Mouse (Mus musculus): ENCODE results near the gene Zfp991. TPM values are rescaled to one million over a fixed set of nuclear protein-coding genes. Genes with fewer than 3 reads are reported as not detected.
A peak's percentile ranks its signal among the peaks of the same experiment; 100 is the strongest.
"Not testable (repeated sequence)": the region's sequence is repeated elsewhere in the genome, so short reads cannot be mapped to it uniquely, and the experiment has no call there.

Zfp991 gene
- polyA plus RNA-seq, 1 experiment, result 0.05 TPM

GRCm38 (mm10) chr4:147186824-147187223 lies 55.0 kb downstream of the Zfp991 start:
- not testable (repeated sequence) for H3K4me1 ChIP-seq (ENCODE audit: control insufficient read depth, insufficient read depth, insufficient read length); H3K27me3 ChIP-seq (ENCODE audit: control insufficient read depth, insufficient read depth, low read length); H3K27ac ChIP-seq (ENCODE audit: insufficient read depth, low read length); H3K4me3 ChIP-seq (ENCODE audit: extremely low read depth, insufficient read depth, insufficient read length); H3K36me3 ChIP-seq (ENCODE audit: control insufficient read depth, insufficient read depth, low read length); DNase-seq (ENCODE audit: low read depth in 1 of 2, low spot score in 2 of 2)
- WGBS, result 89% methylated on average over 1 of the region's 1 CpGs

- H3K4me3 ChIP-seq (ENCODE audit: extremely low read depth, insufficient read depth, insufficient read length); H3K27me3 ChIP-seq (ENCODE audit: control insufficient read depth, insufficient read depth, low read length); DNase-seq (ENCODE audit: low read depth in 1 of 2, low spot score in 2 of 2); H3K27ac ChIP-seq (ENCODE audit: insufficient read depth, low read length); H3K4me1 ChIP-seq (ENCODE audit: control insufficient read depth, insufficient read depth, insufficient read length); H3K36me3 ChIP-seq (ENCODE audit: control insufficient read depth, insufficient read depth, low read length): not testable (repeated sequence)
- WGBS, result 75% methylated on average over 70 of the region's 71 CpGs
Observed at GRCm38 (mm10) chr4:147187283-147187965, 55.6 kb downstream of the Zfp991 start.

GRCm38 (mm10) chr4:147195186-147195585 lies 63.3 kb downstream of the Zfp991 start:
- not testable (repeated sequence) for H3K27me3 ChIP-seq (ENCODE audit: control insufficient read depth, insufficient read depth, low read length); H3K4me1 ChIP-seq (ENCODE audit: control insufficient read depth, insufficient read depth, insufficient read length); H3K4me3 ChIP-seq (ENCODE audit: extremely low read depth, insufficient read depth, insufficient read length); DNase-seq (ENCODE audit: low read depth in 1 of 2, low spot score in 2 of 2); H3K36me3 ChIP-seq (ENCODE audit: control insufficient read depth, insufficient read depth, low read length); H3K27ac ChIP-seq (ENCODE audit: insufficient read depth, low read length)
- WGBS, result 88% methylated on average over 8 of the region's 9 CpGs

GRCm38 (mm10) chr4:147197210-147197609 lies 65.4 kb downstream of the Zfp991 start:
- not testable (repeated sequence) for DNase-seq (ENCODE audit: low read depth in 1 of 2, low spot score in 2 of 2); H3K27me3 ChIP-seq (ENCODE audit: control insufficient read depth, insufficient read depth, low read length); H3K4me1 ChIP-seq (ENCODE audit: control insufficient read depth, insufficient read depth, insufficient read length); H3K4me3 ChIP-seq (ENCODE audit: extremely low read depth, insufficient read depth, insufficient read length); H3K27ac ChIP-seq (ENCODE audit: insufficient read depth, low read length); H3K36me3 ChIP-seq (ENCODE audit: control insufficient read depth, insufficient read depth, low read length)
- WGBS, result 87% methylated on average over 2 of the region's 2 CpGs

GRCm38 (mm10) chr4:147199055-147199750 lies 67.4 kb downstream of the Zfp991 start:
- WGBS, result 76% methylated on average over 6 of the region's 6 CpGs
- not testable (repeated sequence) for DNase-seq (ENCODE audit: low read depth in 1 of 2, low spot score in 2 of 2); H3K4me3 ChIP-seq (ENCODE audit: extremely low read depth, insufficient read depth, insufficient read length); H3K27me3 ChIP-seq (ENCODE audit: control insufficient read depth, insufficient read depth, low read length); H3K27ac ChIP-seq (ENCODE audit: insufficient read depth, low read length); H3K4me1 ChIP-seq (ENCODE audit: control insufficient read depth, insufficient read depth, insufficient read length); H3K36me3 ChIP-seq (ENCODE audit: control insufficient read depth, insufficient read depth, low read length)

GRCm38 (mm10) chr4:147201920-147202660 lies 70.3 kb downstream of the Zfp991 start:
- not testable (repeated sequence) for H3K4me3 ChIP-seq (ENCODE audit: extremely low read depth, insufficient read depth, insufficient read length); H3K36me3 ChIP-seq (ENCODE audit: control insufficient read depth, insufficient read depth, low read length); DNase-seq (ENCODE audit: low read depth in 1 of 2, low spot score in 2 of 2); H3K27me3 ChIP-seq (ENCODE audit: control insufficient read depth, insufficient read depth, low read length); H3K27ac ChIP-seq (ENCODE audit: insufficient read depth, low read length); H3K4me1 ChIP-seq (ENCODE audit: control insufficient read depth, insufficient read depth, insufficient read length)
- 82% methylated on average over 14 of the region's 16 CpGs for WGBS

- H3K4me1 ChIP-seq (ENCODE audit: control insufficient read depth, insufficient read depth, insufficient read length); H3K36me3 ChIP-seq (ENCODE audit: control insufficient read depth, insufficient read depth, low read length); H3K27me3 ChIP-seq (ENCODE audit: control insufficient read depth, insufficient read depth, low read length); H3K4me3 ChIP-seq (ENCODE audit: extremely low read depth, insufficient read depth, insufficient read length); DNase-seq (ENCODE audit: low read depth in 1 of 2, low spot score in 2 of 2); H3K27ac ChIP-seq (ENCODE audit: insufficient read depth, low read length): not testable (repeated sequence)
- 80% methylated on average over 3 of the region's 7 CpGs for WGBS
Observed at GRCm38 (mm10) chr4:147212182-147212928, 80.5 kb downstream of the Zfp991 start.

- not testable (repeated sequence) for H3K4me1 ChIP-seq (ENCODE audit: control insufficient read depth, insufficient read depth, insufficient read length); H3K4me3 ChIP-seq (ENCODE audit: extremely low read depth, insufficient read depth, insufficient read length); H3K36me3 ChIP-seq (ENCODE audit: control insufficient read depth, insufficient read depth, low read length); DNase-seq (ENCODE audit: low read depth in 1 of 2, low spot score in 2 of 2); H3K27me3 ChIP-seq (ENCODE audit: control insufficient read depth, insufficient read depth, low read length); H3K27ac ChIP-seq (ENCODE audit: insufficient read depth, low read length)
- WGBS, result no CpG with 5 or more reads among the region's 1 CpGs
Observed at GRCm38 (mm10) chr4:147214233-147214632, 82.4 kb downstream of the Zfp991 start.

- not testable (repeated sequence) for H3K4me1 ChIP-seq (ENCODE audit: control insufficient read depth, insufficient read depth, insufficient read length); DNase-seq (ENCODE audit: low read depth in 1 of 2, low spot score in 2 of 2); H3K36me3 ChIP-seq (ENCODE audit: control insufficient read depth, insufficient read depth, low read length); H3K27me3 ChIP-seq (ENCODE audit: control insufficient read depth, insufficient read depth, low read length); H3K27ac ChIP-seq (ENCODE audit: insufficient read depth, low read length); H3K4me3 ChIP-seq (ENCODE audit: extremely low read depth, insufficient read depth, insufficient read length)
- 74% methylated on average over 3 of the region's 4 CpGs for WGBS
Observed at GRCm38 (mm10) chr4:147217676-147218075, 85.8 kb downstream of the Zfp991 start.

GRCm38 (mm10) chr4:147219319-147220070 lies 87.7 kb downstream of the Zfp991 start:
- H3K27me3 ChIP-seq (ENCODE audit: control insufficient read depth, insufficient read depth, low read length); H3K36me3 ChIP-seq (ENCODE audit: control insufficient read depth, insufficient read depth, low read length); DNase-seq (ENCODE audit: low read depth in 1 of 2, low spot score in 2 of 2); H3K4me1 ChIP-seq (ENCODE audit: control insufficient read depth, insufficient read depth, insufficient read length); H3K27ac ChIP-seq (ENCODE audit: insufficient read depth, low read length): not testable (repeated sequence)
- H3K4me3 ChIP-seq (ENCODE audit: extremely low read depth, insufficient read depth, insufficient read length), result peak overlapping the region; percentile 60
- WGBS, result 70% methylated on average over 51 of the region's 51 CpGs

All from spleen, adult 2 months (tissue).